Mouse (Mus musculus) liver, embryonic 11.5 days (tissue): Measurements from ENCODE around the gene Tead2. TPM values are rescaled to one million over a fixed set of nuclear protein-coding genes. Genes with fewer than 3 reads are reported as not detected.

Source experiments
- ATAC-seq: fragments of 200-750 bp; cut with Nextera tagmentation; replicated peaks from 2 replicates; pipeline ENCODE4 v1.8.0; 2017; ENCODE audit warnings: moderate number of reproducible peaks, mild to moderate bottlenecking, moderate TSS enrichment, moderate library complexity; ENCODE audit not compliant: low FRiP score
- DNase-seq: peaks from one replicate; pipeline ENCODE4 v3.0.0-alpha.2; 2017; ENCODE audit warnings: low spot score
- H3K27ac ChIP-seq: fragments of 300-500 bp; sonication (generic); 2 replicates; pipeline ENCODE4 v1.5.1; 2014; ENCODE audit warnings: mild to moderate bottlenecking, low read depth, low read length, control low read depth
- H3K27me3 ChIP-seq: fragments of 300-500 bp; sonication (generic); replicated peaks from 2 replicates; pipeline ENCODE4 v1.6.1; 2014; ENCODE audit warnings: low read length, mixed read lengths; ENCODE audit not compliant: control insufficient read depth, insufficient read depth
- H3K36me3 ChIP-seq: fragments of 300-500 bp; sonication (generic); 2 replicates; pipeline ENCODE4 v1.6.1; 2014; ENCODE audit warnings: mild to moderate bottlenecking, low read length, moderate library complexity, mixed read lengths; ENCODE audit not compliant: control insufficient read depth, insufficient read depth
- H3K4me1 ChIP-seq: fragments of 300-500 bp; sonication (generic); replicated peaks from 2 replicates; pipeline ENCODE4 v1.6.1; 2014; ENCODE audit warnings: low read length, mixed read lengths; ENCODE audit not compliant: control insufficient read depth, insufficient read depth
- H3K4me2 ChIP-seq: fragments of 300-500 bp; sonication (generic); 2 replicates; pipeline ENCODE4 v1.6.1; 2014; ENCODE audit warnings: mild to moderate bottlenecking, control low read depth, moderate library complexity
- H3K4me3 ChIP-seq: fragments of 300-500 bp; sonication (generic); 2 replicates; pipeline ENCODE4 v1.5.1; 2014; ENCODE audit warnings: low read depth, low read length, control low read depth
- H3K9ac ChIP-seq: fragments of 300-500 bp; sonication (generic); 2 replicates; pipeline ENCODE4 v1.6.1; 2014; ENCODE audit warnings: low read depth, low read length, control low read depth
- H3K9me3 ChIP-seq: fragments of 300-500 bp; sonication (generic); 2 replicates; pipeline ENCODE4 v1.6.1; 2016; ENCODE audit warnings: low read length, inconsistent platforms, mixed read lengths; ENCODE audit not compliant: control insufficient read depth
- whole genome bisulfite sequencing: fragments of 180-500 bp; shearing (Covaris S2); extraction: QIAGEN DNeasy Blood & Tissue Kit; methylation state at CpG from one replicate; pipeline ENCODE4 v1.1.7; 2014; 5-methylcytosine and 5-hydroxymethylcytosine counted together
- polyA plus RNA-seq: library from polyadenylated mRNA; unstranded; fragments of >200 nt; fragmentation: Nextera tagmentation; extraction: Ambion mirVana; gene quantifications from 2 replicates; pipeline ENCODE4 v1.2.1, GENCODE M21; 2014

Gene Tead2
- polyA plus RNA-seq, 1 experiment from 2014 or later, result 75.9 TPM

- H3K27ac ChIP-seq, result no peak overlapping the region
- H3K4me1 ChIP-seq, result peaks cover 9% of the 10 kb centered on the region
- WGBS, result 55% methylated on average over 7 of the region's 7 CpGs
- no peak overlapping the region for H3K4me2 ChIP-seq
- H3K36me3 ChIP-seq, result no peaks in the 10 kb centered on the region
- peaks cover 96% of the 10 kb centered on the region for H3K27me3 ChIP-seq
- no peak for ATAC-seq
- H3K4me3 ChIP-seq, result no peak overlapping the region
- no peaks in the 10 kb centered on the region for H3K9me3 ChIP-seq
- no peak overlapping the region for H3K9ac ChIP-seq
- no peak for DNase-seq
Observed at GRCm38 (mm10) chr7:45183672-45184071, 31.9 kb upstream of the Tead2 start.

GRCm38 (mm10) chr7:45185921-45186320 is 29.6 kb upstream of the Tead2 start:
- Histone ChIP-seq H3K9me3 (no peaks in the 10 kb centered on the region), H3K4me1 (peaks cover 9% of the 10 kb centered on the region), H3K36me3 (no peaks in the 10 kb centered on the region), H3K4me3 (no peak overlapping the region), H3K4me2 (no peak overlapping the region), H3K27me3 (peaks cover 96% of the 10 kb centered on the region), H3K27ac (no peak overlapping the region), H3K9ac (no peak overlapping the region)
- no peak for DNase-seq
- ATAC-seq, result no peak
- WGBS, result 62% methylated on average over 7 of the region's 7 CpGs

- WGBS, result 54% methylated on average over 16 of the region's 16 CpGs
Observed at GRCm38 (mm10) chr7:45189600-45189999, 26.0 kb upstream of the Tead2 start.

GRCm38 (mm10) chr7:45190186-45190585 is 25.4 kb upstream of the Tead2 start:
- H3K4me2 ChIP-seq, result no peak overlapping the region
- H3K27me3 ChIP-seq, result peaks cover 73% of the 10 kb centered on the region
- ATAC-seq, result no peak
- no peak overlapping the region for H3K4me3 ChIP-seq
- no peak for DNase-seq
- WGBS, result 74% methylated on average over 6 of the region's 6 CpGs
- H3K27ac ChIP-seq, result no peak overlapping the region
- H3K9ac ChIP-seq, result no peak overlapping the region
- H3K4me1 ChIP-seq, result no peaks in the 10 kb centered on the region
- no peaks in the 10 kb centered on the region for H3K36me3 ChIP-seq
- no peaks in the 10 kb centered on the region for H3K9me3 ChIP-seq

More at GRCm38 (mm10) chr7:45189600-45189999, 26.0 kb upstream of the Tead2 start:
- H3K27me3 ChIP-seq, result peaks cover 78% of the 10 kb centered on the region
- no peaks in the 10 kb centered on the region for H3K9me3 ChIP-seq
- no peaks in the 10 kb centered on the region for H3K36me3 ChIP-seq
- no peak overlapping the region for H3K9ac ChIP-seq
- DNase-seq (no peak), ATAC-seq (no peak)
- no peaks in the 10 kb centered on the region for H3K4me1 ChIP-seq
- no peak overlapping the region for H3K4me3 ChIP-seq
- H3K4me2 ChIP-seq, result no peak overlapping the region
- no peak overlapping the region for H3K27ac ChIP-seq

- H3K4me1 ChIP-seq, result no peaks in the 10 kb centered on the region
- H3K36me3 ChIP-seq, result no peaks in the 10 kb centered on the region
- 47% methylated on average over 2 of the region's 2 CpGs for WGBS
- no peak overlapping the region for H3K9ac ChIP-seq
- no peak overlapping the region for H3K4me2 ChIP-seq
- no peaks in the 10 kb centered on the region for H3K9me3 ChIP-seq
- no peak for ATAC-seq
- H3K4me3 ChIP-seq, result no peak overlapping the region
- no peak for DNase-seq
- H3K27me3 ChIP-seq, result peaks cover 70% of the 10 kb centered on the region
- no peak overlapping the region for H3K27ac ChIP-seq
Observed at GRCm38 (mm10) chr7:45191161-45191560, 24.4 kb upstream of the Tead2 start.

- H3K4me2 ChIP-seq, result no peak overlapping the region
- H3K36me3 ChIP-seq, result no peaks in the 10 kb centered on the region
- no peak for ATAC-seq
- no peaks in the 10 kb centered on the region for H3K4me1 ChIP-seq
- no peaks in the 10 kb centered on the region for H3K9me3 ChIP-seq
- DNase-seq, result no peak
- H3K9ac ChIP-seq, result no peak overlapping the region
- H3K27me3 ChIP-seq, result peaks cover 65% of the 10 kb centered on the region
- no peak overlapping the region for H3K4me3 ChIP-seq
- 21% methylated on average over 8 of the region's 8 CpGs for WGBS
- H3K27ac ChIP-seq, result no peak overlapping the region
Observed at GRCm38 (mm10) chr7:45191803-45192363, 23.7 kb upstream of the Tead2 start.

- DNase-seq, result no peak
- no peaks in the 10 kb centered on the region for H3K4me1 ChIP-seq
- H3K27ac ChIP-seq, result no peak overlapping the region
- no peak overlapping the region for H3K9ac ChIP-seq
- H3K4me2 ChIP-seq, result no peak overlapping the region
- no peak for ATAC-seq
- no peaks in the 10 kb centered on the region for H3K36me3 ChIP-seq
- H3K9me3 ChIP-seq, result no peaks in the 10 kb centered on the region
- H3K27me3 ChIP-seq, result peaks cover 61% of the 10 kb centered on the region
- H3K4me3 ChIP-seq, result no peak overlapping the region
- 75% methylated on average over 7 of the region's 7 CpGs for WGBS
Observed at GRCm38 (mm10) chr7:45192585-45193310, 22.8 kb upstream of the Tead2 start.

GRCm38 (mm10) chr7:45193406-45193805 is 22.1 kb upstream of the Tead2 start:
- Histone ChIP-seq H3K4me1 (no peaks in the 10 kb centered on the region), H3K36me3 (no peaks in the 10 kb centered on the region), H3K9ac (no peak overlapping the region), H3K9me3 (no peaks in the 10 kb centered on the region), H3K4me3 (no peak overlapping the region), H3K27ac (no peak overlapping the region), H3K4me2 (no peak overlapping the region), H3K27me3 (peaks cover 54% of the 10 kb centered on the region)
- WGBS, result 57% methylated on average over 5 of the region's 5 CpGs
- ATAC-seq (no peak), DNase-seq (no peak)
